ENCODE assay signal across 19 mouse cellular contexts in genomic region chrX:23027622-23028021, GRCm38 (mm10).
A peak's percentile ranks its signal among the peaks of the same experiment; 100 is the strongest.
DNase-seq lines count a peak whose midpoint lies in the region; ATAC-seq and TF ChIP-seq lines count a peak whose summit lies in the region.
"Had no signal": no experiment of that assay in that cellular context is flagged by ENCODE, and none has a peak within 500 bp of the region (broad histone marks: within the 10 kb centered on the region; RNA-seq: fewer than 3 reads in every experiment).

No protein-coding gene starts in this region.

- H3K9ac ChIP-seq in forebrain, embryonic 13.5 days = no peak overlapping the region
- H3K9ac ChIP-seq in forebrain, embryonic 12.5 days = no peak overlapping the region
- H3K9ac ChIP-seq: heart, embryonic 15.5 days; hindbrain, embryonic 12.5 days; lung, embryonic 15.5 days; neural tube, embryonic 13.5 days had no signal

- no peaks in the 10 kb centered on the region for H3K4me1 ChIP-seq in forebrain, embryonic 13.5 days
- no peaks in the 10 kb centered on the region for H3K4me1 ChIP-seq in forebrain, embryonic 12.5 days
- H3K4me1 ChIP-seq: heart, embryonic 15.5 days; hindbrain, embryonic 12.5 days; lung, embryonic 15.5 days; neural tube, embryonic 13.5 days had no signal

- H3K27me3 ChIP-seq in forebrain, embryonic 13.5 days = no peaks in the 10 kb centered on the region
- H3K27me3 ChIP-seq in forebrain, embryonic 12.5 days = no peaks in the 10 kb centered on the region
- H3K27me3 ChIP-seq: heart, embryonic 15.5 days; hindbrain, embryonic 12.5 days; lung, embryonic 15.5 days; neural tube, embryonic 13.5 days had no signal

- no peak for TF ChIP-seq POLR2A in brain, embryonic 14.5 days (IDR thresholded peaks at IDR 0.05; ENCODE audit: borderline replicate concordance, extremely low read depth, insufficient read depth, insufficient read length, poor library complexity, severe bottlenecking)

- no peak for TF ChIP-seq CTCF in brain, embryonic 14.5 days (IDR thresholded peaks at IDR 0.05; ENCODE audit: borderline replicate concordance, extremely low read depth, insufficient read depth, insufficient read length)
- no peak for TF ChIP-seq CTCF in layer of hippocampus, adult 2 months (conservative IDR thresholded peaks at IDR 0.05)

- no peak overlapping the region for H3K27ac ChIP-seq in forebrain, embryonic 13.5 days
- H3K27ac ChIP-seq in forebrain, embryonic 12.5 days = no peak overlapping the region
- peak overlapping the region; percentile 28; the same call in 1 of the 2 replicates for H3K27ac ChIP-seq in layer of hippocampus, adult 2 months
- H3K27ac ChIP-seq: heart, embryonic 15.5 days; hindbrain, embryonic 12.5 days; lung, embryonic 15.5 days; neural tube, embryonic 13.5 days; stomach, postnatal 0 days had no signal

- peak; percentile 66; the same call in 1 of the 2 replicates for ATAC-seq in forebrain, embryonic 13.5 days
- ATAC-seq in forebrain, embryonic 12.5 days (ENCODE audit: low FRiP score) = no peak

- no peak overlapping the region for H3K4me3 ChIP-seq in forebrain, embryonic 13.5 days
- H3K4me3 ChIP-seq in forebrain, embryonic 12.5 days (replicated peaks) = no peak overlapping the region
- no peak overlapping the region for H3K4me3 ChIP-seq in layer of hippocampus, adult 2 months
- H3K4me3 ChIP-seq: heart, embryonic 15.5 days; hindbrain, embryonic 12.5 days; lung, embryonic 15.5 days; neural tube, embryonic 13.5 days had no signal

- 69% methylated on average over 3 of the region's 3 CpGs for WGBS in forebrain, embryonic 13.5 days
- 80% methylated on average over 3 of the region's 3 CpGs for whole genome bisulfite sequencing in forebrain, embryonic 12.5 days

- no peak overlapping the region for H3K4me2 ChIP-seq in forebrain, embryonic 13.5 days
- H3K4me2 ChIP-seq in forebrain, embryonic 12.5 days = no peak overlapping the region
- H3K4me2 ChIP-seq: heart, embryonic 15.5 days; hindbrain, embryonic 12.5 days; liver, embryonic 11.5 days; lung, embryonic 15.5 days; neural tube, embryonic 13.5 days had no signal

- H3K9me3 ChIP-seq in forebrain, embryonic 13.5 days (replicated peaks) = no peaks in the 10 kb centered on the region
- H3K9me3 ChIP-seq in forebrain, embryonic 12.5 days = no peaks in the 10 kb centered on the region
- H3K9me3 ChIP-seq: G1E; heart, embryonic 15.5 days; hindbrain, embryonic 12.5 days; lung, embryonic 15.5 days; neural tube, embryonic 13.5 days had no signal

- H3K36me3 ChIP-seq in forebrain, embryonic 13.5 days (ENCODE audit: poor library complexity, severe bottlenecking) = no peaks in the 10 kb centered on the region
- no peaks in the 10 kb centered on the region for H3K36me3 ChIP-seq in forebrain, embryonic 12.5 days (replicated peaks)
- H3K36me3 ChIP-seq: G1E; heart, embryonic 15.5 days; hindbrain, embryonic 12.5 days; lung, embryonic 15.5 days; neural tube, embryonic 13.5 days had no signal

- DNase-seq in layer of hippocampus, adult 18-20 months (ENCODE audit: low spot score in 2 of 2) = peak; percentile 19 to 51
- DNase-seq in layer of hippocampus, postnatal 25 days (ENCODE audit: extremely low spot score in 1 of 2, low spot score in 1 of 2) = no peak
- DNase-seq in brain, embryonic 14.5 days (ENCODE audit: low read depth) = peak; percentile 75
- peak; percentile 37 to 43 for DNase-seq in layer of hippocampus, adult 2 months (ENCODE audit: low spot score in 2 of 2)
- DNase-seq in lung, postnatal 36 days = no peak
- DNase-seq: adrenal gland, adult 8-10 months; embryo, embryonic 11 days; kidney, adult 11 months; kidney, postnatal 36 days; thymus, postnatal 25 days had no signal

Comparison
In these comparisons a context has a peak if more than half of its experiments do, and no peak if none do; other contexts are left out.
1. DNase-seq: peak in layer of hippocampus, adult 18-20 months (2 of 2), brain, embryonic 14.5 days (single experiment) and layer of hippocampus, adult 2 months (2 of 2); none in layer of hippocampus, postnatal 25 days (0 of 2) and lung, postnatal 36 days (single experiment).